Comparison of ENCODE assay signal across 40 mouse cellular contexts in the genomic region with DNA sequence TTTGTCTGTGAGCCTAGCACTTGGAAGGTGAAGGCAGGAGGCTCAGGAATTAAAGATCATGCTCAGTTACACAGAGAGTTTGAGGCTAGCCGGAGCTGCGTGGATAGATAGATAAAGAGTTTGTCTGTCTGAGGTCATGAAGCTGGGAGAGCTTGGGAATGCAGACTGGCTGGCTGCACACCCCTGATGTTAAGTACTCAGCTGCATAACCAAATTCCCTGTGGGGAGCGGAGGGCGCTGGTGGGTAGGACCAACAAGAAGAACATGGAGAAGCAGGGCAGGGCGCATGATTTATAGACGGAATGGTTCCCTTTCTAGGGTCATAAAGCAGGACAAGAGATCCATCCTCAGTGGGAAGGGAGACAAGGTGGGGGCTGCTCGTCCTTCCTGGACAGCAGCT. TPM values are rescaled to one million over a fixed set of nuclear protein-coding genes. Genes with fewer than 3 reads are reported as not detected.
"Had no signal": no experiment of that assay in that cellular context is flagged by ENCODE, and none has a peak within 500 bp of the region (broad histone marks: within the 10 kb centered on the region; RNA-seq: fewer than 3 reads in every experiment).

No protein-coding gene starts in this region.

- H3K27me3 ChIP-seq: heart, embryonic 12.5 days; heart, embryonic 15.5 days; hindbrain, embryonic 15.5 days; intestine, embryonic 15.5 days; kidney, embryonic 15.5 days had no signal

- H3K4me1 ChIP-seq: heart, embryonic 13.5 days; heart, embryonic 15.5 days; hindbrain, embryonic 15.5 days; intestine, embryonic 15.5 days had no signal

- H3K27ac ChIP-seq: heart, embryonic 10.5 days; heart, embryonic 13.5 days; heart, embryonic 15.5 days; hindbrain, embryonic 10.5 days; hindbrain, embryonic 14.5 days; hindbrain, embryonic 15.5 days; hindbrain, postnatal 0 days; intestine, embryonic 15.5 days; kidney, embryonic 15.5 days; kidney, postnatal 0 days; layer of hippocampus, adult 2 months; left cerebral cortex, adult 2 months had no signal

- H3K36me3 ChIP-seq: heart, embryonic 13.5 days; heart, embryonic 15.5 days; hindbrain, embryonic 15.5 days; intestine, embryonic 15.5 days had no signal

- ATAC-seq: hindbrain, embryonic 16.5 days; hindbrain, postnatal 0 days; inflammation-experienced regulatory T-cells, adult 6 months; intestine, embryonic 15.5 days; intestine, embryonic 16.5 days; intestine, postnatal 0 days had no signal

- H3K4me2 ChIP-seq: heart, embryonic 11.5 days; heart, embryonic 12.5 days; heart, embryonic 13.5 days; heart, embryonic 15.5 days; hindbrain, embryonic 14.5 days; hindbrain, embryonic 15.5 days; intestine, embryonic 15.5 days; kidney, embryonic 15.5 days had no signal

- H3K4me3 ChIP-seq: heart, embryonic 10.5 days; heart, embryonic 12.5 days; heart, embryonic 13.5 days; heart, embryonic 15.5 days; hindbrain, embryonic 10.5 days; hindbrain, embryonic 15.5 days; intestine, embryonic 15.5 days; kidney, embryonic 15.5 days; layer of hippocampus, adult 2 months; left cerebral cortex, adult 2 months had no signal

- DNase-seq: heart, postnatal 10 days; heart, postnatal 14 days; heart, postnatal 36 days; heart, postnatal 4 days; kidney, adult 11 months; kidney, adult 18-20 months; kidney, adult 2 months; kidney, adult 8-10 months; kidney, postnatal 10 days; kidney, postnatal 14 days; kidney, postnatal 25 days; kidney, postnatal 36 days; kidney, postnatal 4 days; layer of hippocampus, adult 9-11 months; layer of hippocampus, postnatal 36 days had no signal

- H3K9me3 ChIP-seq: heart, embryonic 10.5 days; heart, embryonic 12.5 days; heart, embryonic 13.5 days; heart, embryonic 15.5 days; hindbrain, embryonic 10.5 days; hindbrain, embryonic 15.5 days; intestine, embryonic 15.5 days; kidney, embryonic 15.5 days had no signal

- H3K9ac ChIP-seq: heart, embryonic 12.5 days; heart, embryonic 13.5 days; heart, embryonic 15.5 days; hindbrain, embryonic 14.5 days; hindbrain, embryonic 15.5 days; intestine, embryonic 15.5 days; kidney, embryonic 15.5 days had no signal

RNA-seq across cellular contexts. Expression of a gene that starts 16.4 kb away (rescaled TPM):
- total RNA-seq: heart, postnatal 14 days; heart, postnatal 25 days; heart, postnatal 36 days; heart, postnatal 4 days; hematopoietic stem cell, adult 5-6 weeks; layer of hippocampus, postnatal 36 days; left cerebral cortex, adult 2 months; left cerebral cortex, adult 8-10 months had no signal
- polyA plus RNA-seq: heart, embryonic 10.5 days; heart, embryonic 11.5 days; heart, embryonic 12.5 days; heart, embryonic 13.5 days; heart, embryonic 14.5 days; heart, embryonic 15.5 days; heart, postnatal 0 days; intestine, embryonic 14.5 days; intestine, embryonic 15.5 days; intestine, embryonic 16.5 days; kidney, embryonic 14.5 days; kidney, embryonic 15.5 days had no signal

RNA-seq across cellular contexts. Expression of a gene that starts 39.4 kb away (rescaled TPM):
- total RNA-seq: left cerebral cortex, adult 2 months had no signal
